Mouse (Mus musculus) brain, embryonic 14.5 days (tissue): ENCODE measurements at regions not wholly inside any gene's neighbourhood (a gene's known extent, or its start where the extent isn't known, plus 50 kb on each side); places are given as distances from the start of the nearest gene placed in this dataset.

ENCODE experiments used
- CTCF ChIP-seq: fragments of 200-500 bp; IDR thresholded peaks from 2 replicates; pipeline ENCODE4 v1.5.1; 2012; ENCODE audit warnings: inconsistent platforms, mild to moderate bottlenecking, moderate library complexity, borderline replicate concordance; ENCODE audit not compliant: insufficient read depth, insufficient read length; ENCODE audit errors: extremely low read depth
- POLR2A ChIP-seq: fragments of 200-500 bp; IDR thresholded peaks from 2 replicates; pipeline ENCODE4 v1.6.1; 2012; ENCODE audit warnings: mild to moderate bottlenecking, inconsistent platforms, borderline replicate concordance; ENCODE audit not compliant: poor library complexity, insufficient read depth, insufficient read length, severe bottlenecking; ENCODE audit errors: extremely low read depth

DNA sequence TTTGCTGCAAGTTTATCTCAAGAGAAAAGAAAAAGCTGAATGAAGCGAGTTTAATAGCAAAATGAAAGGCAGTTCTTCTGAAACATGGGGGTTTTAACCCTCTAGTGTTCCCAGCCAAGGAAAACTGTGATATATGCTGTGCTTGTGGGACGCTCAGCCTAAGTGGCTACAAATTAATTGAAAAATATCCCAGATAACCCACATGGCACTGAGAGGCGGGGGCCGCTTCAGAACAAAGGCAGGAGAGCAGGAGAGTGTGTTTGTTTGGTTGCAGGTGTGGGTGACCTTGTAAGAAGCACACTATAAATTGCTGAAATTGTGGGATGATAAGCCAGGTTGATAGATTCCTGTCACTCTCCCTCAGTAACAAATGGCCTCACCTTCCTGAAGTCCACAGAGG, 154.7 kb upstream of the Mpped2 start:
- no peak for TF ChIP-seq POLR2A
- TF ChIP-seq CTCF = no peak
